Mouse (Mus musculus): Measurements from ENCODE around the gene Ntpcr. TPM values are rescaled to one million over a fixed set of nuclear protein-coding genes. Genes with fewer than 3 reads are reported as not detected.

Ntpcr gene
- polyA plus RNA-seq, 1 experiment from 2014 or later, result 52.4 TPM

GRCm38 (mm10) chr8:125726143-125726542, 3.6 kb upstream of the Ntpcr start:
- DNase-seq (ENCODE audit: low read depth, low spot score) (no peak), ATAC-seq (no peak)
- ChIA-PET POLR2A (interaction anchor here (0.6 kb wide), 1 partner anchor 63 kb away, joined by 3 read pairs; no protein-coding TSS in a partner anchor), CTCF (no interaction called here)
- no peaks in the 10 kb centered on the region for H3K27me3 ChIP-seq
- no peak for TF ChIP-seq CTCF (IDR thresholded peaks at IDR 0.05)
- in situ Hi-C loops (cut with MboI; ENCODE audit: low pct_unique_long_range_greater_than_20kb), result loop anchor here (10.0 kb wide), 1 partner anchor 151 kb away; no protein-coding TSS in a partner anchor

GRCm38 (mm10) chr8:125726986-125727385, 2.8 kb upstream of the Ntpcr start:
- peaks cover 6% of the 10 kb centered on the region for H3K27me3 ChIP-seq
- no peak for DNase-seq (ENCODE audit: low read depth, low spot score)
- POLR2A ChIA-PET, result interaction anchor here (0.6 kb wide), 1 partner anchor 64 kb away, joined by 3 read pairs; no protein-coding TSS in a partner anchor
- in situ Hi-C loops (cut with MboI; ENCODE audit: low pct_unique_long_range_greater_than_20kb), result loop anchor here (10.0 kb wide), 1 partner anchor 152 kb away; no protein-coding TSS in a partner anchor
- no peak for TF ChIP-seq CTCF (IDR thresholded peaks at IDR 0.05)
- CTCF ChIA-PET, result no interaction called here
- ATAC-seq, result no peak

DNA sequence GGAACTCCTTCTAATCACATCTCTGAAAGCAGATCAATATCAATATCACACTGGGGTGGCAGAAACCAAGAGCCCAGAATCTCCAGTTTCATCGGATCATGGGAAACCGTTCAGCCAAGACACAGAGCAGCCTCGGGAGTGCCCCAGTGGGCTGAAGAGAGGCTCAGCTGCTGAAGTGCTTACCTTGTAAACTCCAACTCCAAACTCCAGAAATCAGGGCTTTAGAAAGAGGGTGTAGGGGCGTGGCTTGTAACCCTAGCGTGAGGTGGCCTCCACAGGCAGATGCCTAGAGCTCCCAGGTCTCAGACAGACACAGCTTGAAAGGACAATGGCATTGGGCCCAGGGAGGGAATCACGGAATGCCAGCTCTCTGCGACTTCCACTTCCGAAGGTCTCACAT, 2.0 kb upstream of the Ntpcr start:
- CTCF ChIA-PET, result no interaction called here
- no peak for TF ChIP-seq CTCF (IDR thresholded peaks at IDR 0.05)
- DNase-seq (ENCODE audit: low read depth, low spot score), result no peak
- peaks cover 6% of the 10 kb centered on the region for H3K27me3 ChIP-seq
- ATAC-seq, result no peak
- in situ Hi-C loops (cut with MboI; ENCODE audit: low pct_unique_long_range_greater_than_20kb), result loop anchor here (10.0 kb wide), 1 partner anchor 153 kb away; no protein-coding TSS in a partner anchor
- POLR2A ChIA-PET, result no interaction called here

GRCm38 (mm10) chr8:125733964-125734956, 4.5 kb downstream of the Ntpcr start:
- in situ Hi-C loops (cut with MboI; ENCODE audit: low pct_unique_long_range_greater_than_20kb), result no loop called here

DNA sequence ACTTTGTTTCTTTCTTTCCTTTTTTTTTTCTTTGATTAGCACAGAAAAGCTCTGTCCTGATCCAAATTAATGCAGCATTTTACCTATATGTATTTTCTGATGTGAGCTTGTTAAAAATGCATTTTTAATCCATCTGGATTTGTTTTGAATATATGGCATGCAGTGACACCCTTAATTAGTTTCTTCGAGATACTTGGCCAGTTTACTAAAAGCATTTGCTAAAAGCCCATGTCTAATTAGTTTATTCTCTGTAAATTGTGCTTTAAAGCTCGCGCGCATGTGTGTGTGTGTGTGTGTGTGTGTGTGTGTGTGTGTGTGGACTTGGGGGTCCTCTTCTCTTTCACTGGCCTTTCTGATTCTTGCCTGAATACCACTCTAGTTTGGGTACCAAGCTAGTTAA, 9.2 kb downstream of the Ntpcr start:
- H3K27me3 ChIP-seq, result no peaks in the 10 kb centered on the region
- no peak for TF ChIP-seq CTCF (IDR thresholded peaks at IDR 0.05)
- in situ Hi-C loops (cut with MboI; ENCODE audit: low pct_unique_long_range_greater_than_20kb), result no loop called here
- DNase-seq (ENCODE audit: low read depth, low spot score), result no peak
- ChIA-PET CTCF (interaction anchor here (1.8 kb wide), 1 partner anchor 10 kb away, joined by 6 read pairs; no protein-coding TSS in a partner anchor), POLR2A (no interaction called here)
- ATAC-seq, result no peak

More at GRCm38 (mm10) chr8:125733964-125734956, 4.5 kb downstream of the Ntpcr start:
- H3K27me3 ChIP-seq, result peaks cover 6% of the 10 kb centered on the region
- ChIA-PET POLR2A (interaction anchor here (0.6 kb wide), 2 partner anchors 45 to 130 kb away, joined by 3 read pairs; no protein-coding TSS in a partner anchor), CTCF (no interaction called here)
- no peak for TF ChIP-seq CTCF (IDR thresholded peaks at IDR 0.05)
- peak; percentile 48 for ATAC-seq
- DNase-seq (ENCODE audit: low read depth, low spot score), result no peak

GRCm38 (mm10) chr8:125740655-125741054, 10.9 kb downstream of the Ntpcr start:
- TF ChIP-seq CTCF (IDR thresholded peaks at IDR 0.05), result no peak
- no peak for ATAC-seq
- CTCF ChIA-PET, result interaction anchor here (1.1 kb wide), 1 partner anchor 27 kb away, joined by 3 read pairs; no protein-coding TSS in a partner anchor
- POLR2A ChIA-PET, result no interaction called here
- in situ Hi-C loops (cut with MboI; ENCODE audit: low pct_unique_long_range_greater_than_20kb), result no loop called here
- no peak for DNase-seq (ENCODE audit: low read depth, low spot score)
- no peaks in the 10 kb centered on the region for H3K27me3 ChIP-seq

DNA sequence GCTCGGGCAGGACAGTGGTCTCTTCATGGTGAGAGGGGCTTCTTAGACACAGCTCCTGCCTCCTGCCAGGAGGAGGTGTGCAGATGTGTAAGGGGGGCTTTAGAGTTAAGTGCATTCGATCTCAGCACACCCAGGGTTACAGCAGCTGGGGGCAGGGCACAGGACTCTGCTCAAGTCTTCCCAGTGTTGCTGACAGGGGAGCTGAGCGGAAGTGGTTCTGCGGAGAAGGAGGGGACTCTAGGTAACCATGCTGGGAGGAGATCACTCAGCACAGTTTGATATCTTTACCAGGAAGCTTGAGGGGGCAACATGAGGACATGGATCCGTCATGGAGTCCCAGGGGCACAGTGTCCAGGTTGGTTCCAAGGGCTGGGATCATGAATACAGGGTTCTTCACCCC, 11.6 kb downstream of the Ntpcr start:
- POLR2A ChIA-PET, result interaction anchor here (0.6 kb wide), 1 partner anchor 1303 kb away, joined by 8 read pairs; no protein-coding TSS in a partner anchor
- DNase-seq (ENCODE audit: low read depth, low spot score) (no peak), ATAC-seq (no peak)
- H3K27me3 ChIP-seq, result no peaks in the 10 kb centered on the region
- no peak for TF ChIP-seq CTCF (IDR thresholded peaks at IDR 0.05)
- in situ Hi-C loops (cut with MboI; ENCODE audit: low pct_unique_long_range_greater_than_20kb), result no loop called here
- CTCF ChIA-PET, result interaction anchor here (1.1 kb wide), 1 partner anchor 26 kb away, joined by 3 read pairs; no protein-coding TSS in a partner anchor

- ChIA-PET CTCF (interaction anchor here (1.1 kb wide), 1 partner anchor 26 kb away, joined by 3 read pairs; no protein-coding TSS in a partner anchor), POLR2A (interaction anchor here (0.6 kb wide), 1 partner anchor 1302 kb away, joined by 8 read pairs; no protein-coding TSS in a partner anchor)
- no peak for TF ChIP-seq CTCF (IDR thresholded peaks at IDR 0.05)
- in situ Hi-C loops (cut with MboI; ENCODE audit: low pct_unique_long_range_greater_than_20kb), result no loop called here
- no peak for ATAC-seq
- no peaks in the 10 kb centered on the region for H3K27me3 ChIP-seq
- DNase-seq (ENCODE audit: low read depth, low spot score), result no peak
Measured at GRCm38 (mm10) chr8:125741855-125742254, 12.1 kb downstream of the Ntpcr start.

DNA sequence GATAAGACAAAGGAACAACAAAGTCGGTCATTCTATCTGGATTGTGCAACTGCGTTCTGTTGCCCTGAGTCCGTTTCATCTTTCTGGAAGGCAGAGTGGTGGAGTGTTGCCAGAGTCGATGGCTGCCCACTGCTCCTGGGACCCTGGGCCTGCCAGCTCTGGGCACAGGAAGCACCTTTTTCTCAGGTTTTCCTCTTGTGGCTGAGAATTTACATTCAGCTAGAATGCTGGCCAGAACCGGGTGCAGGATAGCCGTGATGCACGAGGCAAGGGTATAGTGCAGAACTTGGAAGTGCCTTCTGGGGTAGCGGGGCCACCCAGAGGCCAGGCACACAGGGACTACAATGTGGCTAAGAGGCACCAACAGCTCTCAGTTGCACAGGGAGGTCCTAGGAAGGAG, 12.6 kb downstream of the Ntpcr start:
- no peaks in the 10 kb centered on the region for H3K27me3 ChIP-seq
- DNase-seq (ENCODE audit: low read depth, low spot score), result no peak
- ChIA-PET POLR2A (no interaction called here), CTCF (no interaction called here)
- no peak for ATAC-seq
- in situ Hi-C loops (cut with MboI; ENCODE audit: low pct_unique_long_range_greater_than_20kb), result no loop called here
- TF ChIP-seq CTCF (IDR thresholded peaks at IDR 0.05), result no peak

- ATAC-seq, result no peak
- in situ Hi-C loops (cut with MboI; ENCODE audit: low pct_unique_long_range_greater_than_20kb), result no loop called here
- CTCF ChIA-PET, result no interaction called here
- H3K27me3 ChIP-seq, result no peaks in the 10 kb centered on the region
- no peak for TF ChIP-seq CTCF (IDR thresholded peaks at IDR 0.05)
- POLR2A ChIA-PET, result interaction anchor here (0.8 kb wide), 1 partner anchor 34 kb away, joined by 3 read pairs; no protein-coding TSS in a partner anchor
- no peak for DNase-seq (ENCODE audit: low read depth, low spot score)
Measured at GRCm38 (mm10) chr8:125744914-125745576, 15.3 kb downstream of the Ntpcr start.

Data from Patski (cell line).